Mouse (Mus musculus) cerebellum, adult 2 months (tissue): Measurements from ENCODE around the gene Tmem39b.
A peak's percentile ranks its signal among the peaks of the same experiment; 100 is the strongest.

Experiments used
- CTCF ChIP-seq: fragments of 200-500 bp; IDR thresholded peaks from 2 replicates; pipeline ENCODE4 v1.5.1; 2011; ENCODE audit warnings: low read depth, mild to moderate bottlenecking, control low read depth, low read length, moderate library complexity, borderline replicate concordance; ENCODE audit not compliant: insufficient read depth
- POLR2A ChIP-seq: fragments of 200-500 bp; IDR thresholded peaks from 2 replicates; pipeline ENCODE4 v1.6.1; 2011; ENCODE audit warnings: low read length, control low read depth, borderline replicate concordance; ENCODE audit not compliant: insufficient read depth

- TF ChIP-seq CTCF (peak; percentile 62), POLR2A (no peak)
These were observed 25.1 kb downstream of the Tmem39b start for GRCm38 (mm10) chr4:129671491-129672082.
